Mouse (Mus musculus) left cerebral cortex, postnatal 14 days (tissue): ENCODE results near the gene Btbd35f15. TPM values are rescaled to one million over a fixed set of nuclear protein-coding genes. Genes with fewer than 3 reads are reported as not detected.
"Not testable (repeated sequence)": the region's sequence is repeated elsewhere in the genome, so short reads cannot be mapped to it uniquely, and the experiment has no call there.

Experiments used
- DNase-seq, 2 experiments: peaks; one replicate each; pipeline ENCODE4 v3.0.0; 2021 to 2022; ENCODE audit warnings: low spot score in 2 of 2, mixed read lengths in 1 of 2
- intact Hi-C: fragments of 180-260 bp; cut with DNase I; formaldehyde crosslinking; loops from one replicate; pipeline ENCODE4 v1.15.1; 2025
- long read RNA-seq, 2 experiments: library from polyadenylated mRNA; stranded (forward); transcript quantifications; one replicate each; pipeline ENCODE4 v2.0.0; 2021
- total RNA-seq, 2 experiments: library from RNA; stranded (reverse); gene quantifications; 2 replicates each; pipeline ENCODE4 v1.2.3; 2021

Gene Btbd35f15
- total RNA-seq = not detected
- long read RNA-seq, experiment 1 = 0 reads
- long read RNA-seq, experiment 2 = 0 reads

DNA sequence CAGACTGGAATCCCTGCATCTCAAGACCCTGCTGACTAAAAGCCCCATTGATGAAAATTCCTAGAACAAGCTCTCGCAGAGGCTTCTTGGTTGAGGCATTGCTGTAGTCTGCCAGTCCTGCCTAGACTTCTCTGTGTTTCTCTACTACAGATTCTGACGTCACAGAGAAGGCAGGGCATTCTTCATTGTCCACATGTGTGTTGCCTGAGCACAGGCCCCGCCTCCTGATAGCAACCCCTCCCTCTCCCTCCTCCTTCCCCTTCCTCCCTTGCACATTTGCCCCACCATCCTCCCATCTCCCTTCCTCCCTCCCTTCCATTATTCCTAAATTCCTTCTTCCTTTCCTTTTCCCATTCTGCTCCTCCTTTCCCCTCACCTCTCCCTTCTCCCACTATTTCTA is at the start of gene Btbd35f15:
TSS of gene Btbd35f15 (minus strand) at position 101 of the 400 bp plus-strand sequence.
- intact Hi-C loops, DNase-seq: not testable (repeated sequence)

Other genes starting within 250 kb of the Btbd35f15 start
- gene Btbd35f13, start 79.9 kb upstream of the Btbd35f15 start, total RNA-seq = not detected
- gene Btbd35f14, start 125.0 kb upstream of the Btbd35f15 start, total RNA-seq = not detected